Mouse (Mus musculus) ES-E14 (cell line): ENCODE measurements around the gene Acsm4.

Source experiments
- CHD2 ChIP-seq: IDR thresholded peaks from 2 replicates; pipeline ENCODE4 v1.6.1; 2014; ENCODE audit warnings: mild to moderate bottlenecking, low read depth, low read length, inconsistent platforms
- MAFK ChIP-seq: IDR thresholded peaks from 2 replicates; pipeline ENCODE4 v1.6.1; 2014; ENCODE audit warnings: mild to moderate bottlenecking, low read depth, low read length, inconsistent platforms; ENCODE audit not compliant: insufficient read depth
- ZC3H11A ChIP-seq: IDR thresholded peaks from 2 replicates; pipeline ENCODE4 v1.6.1; 2012; ENCODE audit warnings: low read depth, mild to moderate bottlenecking, inconsistent platforms, low read length, borderline replicate concordance
- ZNF384 ChIP-seq: IDR thresholded peaks from 2 replicates; pipeline ENCODE4 v1.6.1; 2012; ENCODE audit warnings: low read depth, low read length, inconsistent platforms

DNA sequence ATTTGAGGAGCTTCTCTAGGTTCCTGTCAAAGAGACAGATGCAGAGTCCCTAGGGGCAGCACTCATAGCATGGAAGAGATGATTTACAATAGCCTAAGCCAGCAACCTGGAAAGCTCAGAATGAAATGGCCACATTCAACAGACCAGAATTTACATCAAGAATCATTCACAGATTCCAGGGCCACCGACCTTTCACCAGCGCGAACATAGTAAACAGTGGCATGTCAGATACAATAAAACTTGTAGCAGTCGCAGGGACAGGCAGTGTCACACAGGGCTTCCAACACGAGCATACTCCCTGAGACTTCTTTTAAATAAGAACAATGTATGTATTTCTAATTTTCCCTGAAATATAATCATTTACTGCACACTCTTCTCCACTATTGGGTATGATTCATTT is 19.4 kb upstream of the Acsm4 start:
- TF ChIP-seq CHD2 (no peak), MAFK (no peak), ZC3H11A (no peak), ZNF384 (no peak)
